Mouse (Mus musculus) adrenal gland, postnatal 36 days (tissue): ENCODE measurements at regions not wholly inside any gene's neighbourhood (a gene's known extent, or its start where the extent isn't known, plus 50 kb on each side); places are given as distances from the start of the nearest gene placed in this dataset.
"Not testable (repeated sequence)": the region's sequence is repeated elsewhere in the genome, so short reads cannot be mapped to it uniquely, and the experiment has no call there.

Experiments
- DNase-seq, 2 experiments: peaks; one replicate each; pipeline ENCODE4 v3.0.0; 2021; ENCODE audit warnings: mixed read lengths in 1 of 2

GRCm38 (mm10) chr9:86095460-86095859 is 253.3 kb downstream of the Tpbg start:
- no peak for DNase-seq

- DNase-seq: no peak
Observed at GRCm38 (mm10) chr9:86096246-86096645, 254.1 kb downstream of the Tpbg start.

GRCm38 (mm10) chr9:86099325-86099724 is 257.1 kb downstream of the Tpbg start:
- no peak for DNase-seq

- no peak for DNase-seq
Observed at GRCm38 (mm10) chr9:86101360-86102086, 259.3 kb downstream of the Tpbg start.

GRCm38 (mm10) chr9:86103607-86104006 is 261.4 kb downstream of the Tpbg start:
- DNase-seq: no peak

- DNase-seq: no peak
Observed at GRCm38 (mm10) chr9:86104664-86105063, 262.5 kb downstream of the Tpbg start.

GRCm38 (mm10) chr9:86105851-86106250 is 263.7 kb downstream of the Tpbg start:
- DNase-seq: no peak

GRCm38 (mm10) chr9:86109906-86110305 is 267.7 kb downstream of the Tpbg start:
- DNase-seq: no peak

- DNase-seq: no peak
Observed at GRCm38 (mm10) chr9:86119370-86119769, 277.2 kb downstream of the Tpbg start.

GRCm38 (mm10) chr9:86135617-86136016 is 293.4 kb downstream of the Tpbg start:
- DNase-seq: not testable (repeated sequence)

- no peak for DNase-seq
Observed at GRCm38 (mm10) chr9:86145903-86146302, 303.7 kb downstream of the Tpbg start.

- DNase-seq: no peak
Observed at GRCm38 (mm10) chr9:86160316-86160715, 304.4 kb downstream of the Ube2cbp start.

- peak; percentile 17 to 26 for DNase-seq
Observed at GRCm38 (mm10) chr9:86166362-86167067, 298.2 kb downstream of the Ube2cbp start.

- no peak for DNase-seq
Observed at GRCm38 (mm10) chr9:86170756-86171155, 294.0 kb downstream of the Ube2cbp start.

GRCm38 (mm10) chr9:86186751-86187747 is 277.7 kb downstream of the Ube2cbp start:
- no peak for DNase-seq

GRCm38 (mm10) chr9:86188873-86189272 is 275.9 kb downstream of the Ube2cbp start:
- no peak for DNase-seq

- no peak for DNase-seq
Observed at GRCm38 (mm10) chr9:86205041-86205440, 259.7 kb downstream of the Ube2cbp start.

- DNase-seq: no peak
Observed at GRCm38 (mm10) chr9:86208334-86208925, 256.3 kb downstream of the Ube2cbp start.

GRCm38 (mm10) chr9:86211267-86211666 is 253.5 kb downstream of the Ube2cbp start:
- DNase-seq: no peak

GRCm38 (mm10) chr9:86219669-86220068 is 245.1 kb downstream of the Ube2cbp start:
- DNase-seq: no peak

- no peak for DNase-seq
Observed at GRCm38 (mm10) chr9:86224530-86224929, 240.2 kb downstream of the Ube2cbp start.
